Mouse (Mus musculus): ENCODE results near the gene Orc1. TPM values are rescaled to one million over a fixed set of nuclear protein-coding genes. Genes with fewer than 3 reads are reported as not detected.

Orc1 gene
- polyA plus RNA-seq, 1 experiment from 2014 or later = 24.9 TPM

DNA sequence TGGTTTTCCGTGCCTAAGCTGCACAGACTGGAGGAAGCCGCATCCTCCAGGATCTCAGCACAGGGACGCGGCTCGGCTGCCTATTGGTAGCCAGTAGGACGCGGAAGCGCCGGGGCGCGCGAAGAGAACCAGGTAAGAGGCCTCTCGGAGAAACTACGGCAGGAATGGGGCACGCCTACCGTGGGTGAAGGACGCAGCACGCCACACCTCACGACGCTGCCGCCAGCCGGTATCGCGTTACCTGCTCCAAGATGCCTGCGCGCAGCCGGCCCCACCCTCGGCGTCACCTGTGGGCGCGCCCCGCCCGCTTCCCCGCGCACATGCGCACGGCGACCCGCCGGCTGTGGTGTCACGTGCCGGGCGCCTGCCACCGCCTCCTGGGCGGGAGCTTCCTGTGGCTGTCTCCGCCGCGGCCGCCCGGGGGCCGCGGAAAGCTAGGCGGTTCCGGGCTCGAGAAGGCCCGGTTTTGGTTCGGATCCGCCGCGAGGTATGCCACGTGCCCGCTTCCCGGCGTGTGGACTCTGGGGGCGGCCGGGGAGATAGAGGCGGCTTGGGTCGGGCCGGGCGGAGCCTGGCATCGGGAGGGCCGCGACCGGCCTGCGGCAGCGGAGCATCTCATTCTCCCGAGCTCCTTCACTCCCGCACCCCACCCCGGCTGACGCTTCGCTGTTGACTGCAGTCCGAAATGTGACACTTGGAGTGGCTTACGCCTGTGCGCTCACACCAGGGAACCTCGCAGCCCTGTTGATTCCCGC lies 40.5 kb downstream of the Orc1 start, which contains the start of gene Cc2d1b:
Cc2d1b (plus strand) TSS at position 354 of the 755 bp plus-strand sequence.
- H3K27ac ChIP-seq (replicated peaks) = peak within 1 kb of the TSS; percentile 93
- H3K4me1 ChIP-seq = peaks cover 21% of the 10 kb centered on the region
- peak; percentile 88 for DNase-seq (ENCODE audit: low spot score)
- H3K9me3 ChIP-seq (replicated peaks) = no peaks in the 10 kb centered on the region
- WGBS = under 1% methylated on average over 82 of the region's 86 CpGs
- peaks cover 39% of the 10 kb centered on the region for H3K36me3 ChIP-seq
- H3K4me3 ChIP-seq = peak within 1 kb of the TSS; percentile 75
- no peaks in the 10 kb centered on the region for H3K27me3 ChIP-seq (ENCODE audit: low read depth, poor library complexity, severe bottlenecking)

GRCm38 (mm10) chr4:108620536-108620935 lies 41.3 kb downstream of the Orc1 start:
- Histone ChIP-seq H3K4me1 (peaks cover 21% of the 10 kb centered on the region), H3K36me3 (peaks cover 39% of the 10 kb centered on the region), H3K9me3 (replicated peaks) (no peaks in the 10 kb centered on the region), H3K27ac (replicated peaks) (peak overlapping the region; percentile 93), H3K27me3 (ENCODE audit: low read depth, poor library complexity, severe bottlenecking) (no peaks in the 10 kb centered on the region), H3K4me3 (peak overlapping the region; percentile 75)
- WGBS = 29% methylated on average over 8 of the region's 8 CpGs
- DNase-seq (ENCODE audit: low spot score) = no peak

DNA sequence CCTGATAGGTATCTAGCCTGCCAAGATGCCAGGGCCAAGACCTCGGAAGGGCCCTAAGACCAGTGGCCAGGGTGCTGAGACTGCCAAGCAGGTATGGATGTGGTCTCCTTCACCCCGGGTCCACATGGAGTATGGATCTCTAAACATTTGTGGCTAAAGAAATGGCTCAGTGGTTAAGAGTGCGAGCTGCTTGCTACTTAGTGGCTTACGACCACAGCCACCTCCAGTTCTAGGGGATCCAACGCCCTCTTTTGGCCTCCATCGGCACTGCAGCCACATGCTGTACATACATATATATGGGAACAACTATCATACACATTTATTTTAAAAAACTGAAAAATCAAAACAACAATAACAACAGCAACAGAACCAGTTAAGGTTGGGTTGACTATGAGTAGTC lies 42.3 kb downstream of the Orc1 start:
- Histone ChIP-seq H3K27me3 (ENCODE audit: low read depth, poor library complexity, severe bottlenecking) (no peaks in the 10 kb centered on the region), H3K4me1 (peaks cover 21% of the 10 kb centered on the region), H3K4me3 (no peak overlapping the region), H3K27ac (replicated peaks) (no peak overlapping the region), H3K9me3 (replicated peaks) (no peaks in the 10 kb centered on the region), H3K36me3 (peaks cover 40% of the 10 kb centered on the region)
- WGBS = 96% methylated on average over 6 of the region's 6 CpGs
- no peak for DNase-seq (ENCODE audit: low spot score)

DNA sequence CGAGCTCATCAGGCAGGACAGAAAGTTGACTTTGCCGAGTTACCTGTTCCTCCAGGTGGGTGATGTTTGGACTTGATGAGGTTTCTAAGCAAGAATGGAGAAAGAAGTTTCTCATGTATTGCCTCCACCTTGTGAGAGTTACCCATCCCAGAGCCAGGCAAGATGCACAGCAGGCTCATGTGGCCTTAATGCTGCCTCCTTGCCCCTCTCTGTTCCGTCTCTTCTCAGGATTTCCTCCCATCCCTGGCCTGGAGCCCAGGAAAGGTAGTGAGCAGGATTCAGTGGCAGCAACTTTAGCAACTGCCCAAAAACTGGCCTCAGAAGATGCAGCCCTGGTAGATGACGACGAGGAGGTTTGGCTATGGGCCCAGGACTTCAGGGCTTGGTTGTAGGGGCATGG lies 47.8 kb downstream of the Orc1 start:
- H3K9me3 ChIP-seq (replicated peaks) = no peaks in the 10 kb centered on the region
- no peaks in the 10 kb centered on the region for H3K27me3 ChIP-seq (ENCODE audit: low read depth, poor library complexity, severe bottlenecking)
- WGBS = 97% methylated on average over 5 of the region's 5 CpGs
- no peaks in the 10 kb centered on the region for H3K4me1 ChIP-seq
- no peak overlapping the region for H3K4me3 ChIP-seq
- H3K27ac ChIP-seq (replicated peaks) = no peak overlapping the region
- H3K36me3 ChIP-seq = peaks cover 86% of the 10 kb centered on the region
- no peak for DNase-seq (ENCODE audit: low spot score)

DNA sequence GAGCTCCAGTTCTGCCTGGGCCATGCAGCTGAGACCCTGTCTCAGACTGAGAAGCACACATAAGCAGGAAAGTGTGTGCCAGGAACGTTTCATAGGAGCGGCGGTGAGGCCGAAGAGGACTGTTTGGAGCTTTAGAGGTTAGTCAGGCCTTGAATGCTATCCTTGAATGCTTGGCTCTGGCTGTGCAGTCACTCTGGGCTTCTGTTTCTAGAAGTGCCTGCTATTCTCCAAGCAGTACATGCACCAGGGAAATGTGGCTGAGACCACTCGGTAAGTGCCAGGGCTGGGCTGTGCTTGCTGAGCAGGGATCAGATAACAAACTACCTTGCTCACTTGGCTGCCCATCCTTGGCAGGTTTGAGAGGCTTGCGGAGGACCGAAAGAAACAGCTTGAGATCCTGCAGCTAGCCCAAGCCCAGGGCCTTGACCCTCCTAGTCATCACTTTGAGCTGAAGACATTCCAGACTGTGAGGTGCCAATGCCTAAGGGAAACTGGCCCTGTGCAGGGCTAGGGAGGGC lies 50.2 kb downstream of the Orc1 start:
- Histone ChIP-seq H3K36me3 (peaks cover 99% of the 10 kb centered on the region), H3K27me3 (ENCODE audit: low read depth, poor library complexity, severe bottlenecking) (no peaks in the 10 kb centered on the region), H3K4me1 (no peaks in the 10 kb centered on the region), H3K27ac (replicated peaks) (no peak overlapping the region), H3K4me3 (no peak overlapping the region), H3K9me3 (replicated peaks) (no peaks in the 10 kb centered on the region)
- WGBS = 91% methylated on average over 7 of the region's 7 CpGs
- DNase-seq (ENCODE audit: low spot score) = no peak

GRCm38 (mm10) chr4:108630096-108630495 lies 50.9 kb downstream of the Orc1 start:
- Histone ChIP-seq H3K9me3 (replicated peaks) (no peaks in the 10 kb centered on the region), H3K4me1 (peaks cover 6% of the 10 kb centered on the region), H3K27me3 (ENCODE audit: low read depth, poor library complexity, severe bottlenecking) (no peaks in the 10 kb centered on the region), H3K36me3 (peaks cover 99% of the 10 kb centered on the region), H3K4me3 (no peak overlapping the region), H3K27ac (replicated peaks) (no peak overlapping the region)
- DNase-seq (ENCODE audit: low spot score) = no peak
- WGBS = 93% methylated on average over 9 of the region's 9 CpGs

- Histone ChIP-seq H3K27me3 (ENCODE audit: low read depth, poor library complexity, severe bottlenecking) (no peaks in the 10 kb centered on the region), H3K36me3 (peaks cover 97% of the 10 kb centered on the region), H3K4me1 (peaks cover 8% of the 10 kb centered on the region), H3K4me3 (no peak overlapping the region), H3K27ac (replicated peaks) (no peak overlapping the region), H3K9me3 (replicated peaks) (no peaks in the 10 kb centered on the region)
- DNase-seq (ENCODE audit: low spot score) = no peak
- WGBS = 95% methylated on average over 4 of the region's 4 CpGs
These were observed 52.4 kb downstream of the Orc1 start for GRCm38 (mm10) chr4:108631616-108632015.

DNA sequence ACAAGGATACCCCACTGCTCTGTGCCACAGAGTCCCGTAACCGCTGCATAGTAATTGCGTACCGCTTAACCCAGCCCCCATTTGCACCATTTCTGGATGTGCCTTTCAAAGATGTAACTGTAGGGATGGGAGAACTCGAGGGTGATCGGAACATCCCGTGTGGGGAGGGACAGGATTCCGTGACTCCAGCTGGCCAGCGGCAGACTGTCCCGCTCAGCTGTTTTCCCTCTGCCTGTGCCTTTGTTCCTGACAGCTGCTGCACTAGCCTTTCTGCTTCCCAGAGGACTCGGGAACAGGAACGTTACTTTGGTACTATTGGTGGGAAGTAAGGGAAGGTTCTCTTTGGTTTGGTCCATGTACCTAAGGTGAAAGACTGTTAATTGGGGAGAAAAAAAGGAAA lies 54.5 kb downstream of the Orc1 start:
- no peak overlapping the region; the same call in 1 of the 2 replicates for H3K27ac ChIP-seq (replicated peaks)
- no peak overlapping the region for H3K4me3 ChIP-seq
- H3K9me3 ChIP-seq (replicated peaks) = no peaks in the 10 kb centered on the region
- peaks cover 92% of the 10 kb centered on the region for H3K36me3 ChIP-seq
- WGBS = 80% methylated on average over 12 of the region's 12 CpGs
- DNase-seq (ENCODE audit: low spot score) = no peak
- peaks cover 8% of the 10 kb centered on the region for H3K4me1 ChIP-seq
- no peaks in the 10 kb centered on the region for H3K27me3 ChIP-seq (ENCODE audit: low read depth, poor library complexity, severe bottlenecking)

- Histone ChIP-seq H3K36me3 (peaks cover 92% of the 10 kb centered on the region), H3K27me3 (ENCODE audit: low read depth, poor library complexity, severe bottlenecking) (no peaks in the 10 kb centered on the region), H3K27ac (replicated peaks) (peak overlapping the region; percentile 68), H3K4me1 (peaks cover 8% of the 10 kb centered on the region), H3K9me3 (replicated peaks) (no peaks in the 10 kb centered on the region), H3K4me3 (no peak overlapping the region)
- WGBS = 66% methylated on average over 4 of the region's 4 CpGs
- no peak for DNase-seq (ENCODE audit: low spot score)
These were observed 55.5 kb downstream of the Orc1 start for GRCm38 (mm10) chr4:108634696-108635095.

GRCm38 (mm10) chr4:108635101-108635500 lies 55.9 kb downstream of the Orc1 start:
- Histone ChIP-seq H3K36me3 (peaks cover 88% of the 10 kb centered on the region), H3K27ac (replicated peaks) (peak overlapping the region; percentile 68)

DNA sequence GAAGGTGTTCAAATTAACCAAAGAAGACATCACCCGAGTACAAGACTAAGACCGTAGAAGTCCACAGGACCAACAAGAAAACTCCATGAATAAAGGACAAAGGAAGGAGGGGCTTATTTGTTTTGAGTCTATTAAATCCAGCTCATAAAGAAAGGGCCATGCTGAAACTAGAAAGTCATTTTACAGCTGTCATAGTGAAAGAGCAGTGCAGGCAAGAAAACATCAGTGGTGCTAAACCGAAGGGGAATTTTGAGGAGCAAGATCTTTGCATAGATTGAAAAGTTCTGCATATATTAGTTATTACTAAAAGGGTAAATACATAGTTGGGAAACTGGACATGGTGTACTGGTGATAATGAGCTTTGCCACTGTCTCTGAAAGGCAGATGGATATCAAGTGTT lies 58.5 kb downstream of the Orc1 start:
- 86% methylated on average over 3 of the region's 3 CpGs for WGBS
- no peak overlapping the region for H3K27ac ChIP-seq (replicated peaks)
- DNase-seq (ENCODE audit: low spot score) = no peak
- no peak overlapping the region for H3K4me3 ChIP-seq
- no peaks in the 10 kb centered on the region for H3K27me3 ChIP-seq (ENCODE audit: low read depth, poor library complexity, severe bottlenecking)
- H3K36me3 ChIP-seq = peaks cover 86% of the 10 kb centered on the region
- H3K4me1 ChIP-seq = peaks cover 8% of the 10 kb centered on the region
- H3K9me3 ChIP-seq (replicated peaks) = no peaks in the 10 kb centered on the region

More at GRCm38 (mm10) chr4:108635101-108635500, 55.9 kb downstream of the Orc1 start:
- Histone ChIP-seq H3K4me3 (no peak overlapping the region), H3K4me1 (peaks cover 8% of the 10 kb centered on the region), H3K27me3 (ENCODE audit: low read depth, poor library complexity, severe bottlenecking) (no peaks in the 10 kb centered on the region), H3K9me3 (replicated peaks) (no peaks in the 10 kb centered on the region)
- no peak for DNase-seq (ENCODE audit: low spot score)

DNA sequence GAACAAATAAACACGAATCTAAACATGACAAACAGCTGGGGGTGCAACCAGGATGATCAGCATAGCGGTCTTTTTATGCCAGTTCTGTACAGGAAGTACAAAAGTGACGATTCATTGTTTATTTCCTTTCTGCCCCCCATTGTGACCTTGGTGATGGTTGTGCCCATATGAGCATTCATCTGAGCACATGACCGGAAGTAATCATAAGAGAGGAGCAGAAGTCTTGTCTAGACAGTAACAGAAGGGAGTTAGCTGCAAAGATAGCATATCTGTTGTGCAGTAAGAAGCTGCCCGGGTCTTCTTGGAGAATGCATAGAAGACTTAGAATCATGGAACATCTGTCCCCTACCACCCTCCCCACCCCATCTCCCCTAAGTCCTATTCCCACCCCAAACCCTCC lies 59.5 kb downstream of the Orc1 start:
- Histone ChIP-seq H3K27me3 (ENCODE audit: low read depth, poor library complexity, severe bottlenecking) (no peaks in the 10 kb centered on the region), H3K4me3 (no peak overlapping the region), H3K27ac (replicated peaks) (no peak overlapping the region), H3K36me3 (peaks cover 84% of the 10 kb centered on the region), H3K4me1 (peaks cover 8% of the 10 kb centered on the region), H3K9me3 (replicated peaks) (no peaks in the 10 kb centered on the region)
- no peak for DNase-seq (ENCODE audit: low spot score)
- 85% methylated on average over 5 of the region's 5 CpGs for WGBS

DNA sequence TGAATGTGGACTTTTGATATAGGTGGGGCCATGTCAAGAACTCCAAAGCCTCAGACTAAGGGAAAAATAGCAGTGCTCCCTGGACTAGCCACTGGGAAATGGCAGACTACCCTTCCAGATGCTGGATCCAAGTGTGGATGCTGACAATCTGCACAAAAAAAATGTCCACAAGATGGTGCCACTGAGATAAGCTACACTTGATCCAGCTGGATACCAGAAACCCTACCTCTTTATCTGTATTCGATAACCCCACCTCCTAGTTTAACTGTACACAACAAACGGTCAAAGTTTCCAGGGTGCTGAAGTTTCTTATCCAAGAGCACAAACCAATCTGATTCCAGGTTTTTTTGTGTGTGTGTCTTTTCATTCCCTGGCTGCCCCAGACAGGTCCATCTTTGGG lies 85.2 kb downstream of the Orc1 start:
- H3K36me3 ChIP-seq = peaks cover 25% of the 10 kb centered on the region
- H3K27ac ChIP-seq (replicated peaks) = no peak overlapping the region
- 87% methylated on average over 2 of the region's 2 CpGs for WGBS
- H3K9me3 ChIP-seq (replicated peaks) = no peaks in the 10 kb centered on the region
- H3K27me3 ChIP-seq (ENCODE audit: low read depth, poor library complexity, severe bottlenecking) = no peaks in the 10 kb centered on the region
- no peak overlapping the region for H3K4me3 ChIP-seq
- no peaks in the 10 kb centered on the region for H3K4me1 ChIP-seq
- DNase-seq (ENCODE audit: low spot score) = no peak

All from midbrain, embryonic 10.5 days (tissue).